Mouse (Mus musculus) brain, embryonic 14.5 days (tissue): Measurements from ENCODE around the gene BC052040.

Source experiments
- CTCF ChIP-seq: fragments of 200-500 bp; IDR thresholded peaks from 2 replicates; pipeline ENCODE4 v1.5.1; 2012; ENCODE audit warnings: inconsistent platforms, mild to moderate bottlenecking, moderate library complexity, borderline replicate concordance; ENCODE audit not compliant: insufficient read depth, insufficient read length; ENCODE audit errors: extremely low read depth
- POLR2A ChIP-seq: fragments of 200-500 bp; IDR thresholded peaks from 2 replicates; pipeline ENCODE4 v1.6.1; 2012; ENCODE audit warnings: mild to moderate bottlenecking, inconsistent platforms, borderline replicate concordance; ENCODE audit not compliant: poor library complexity, insufficient read depth, insufficient read length, severe bottlenecking; ENCODE audit errors: extremely low read depth

GRCm38 (mm10) chr2:115543212-115543611 is 38.3 kb upstream of the BC052040 start:
- TF ChIP-seq POLR2A (no peak), CTCF (no peak)
